Mouse (Mus musculus) hindbrain, embryonic 16.5 days (tissue): ENCODE measurements around the gene Cxcr3. TPM values are rescaled to one million over a fixed set of nuclear protein-coding genes. Genes with fewer than 3 reads are reported as not detected.

Experiments used
- ATAC-seq: fragments of 200-750 bp; cut with Nextera tagmentation; 2 replicates; pipeline ENCODE4 v1.8.0; 2017; ENCODE audit warnings: moderate TSS enrichment, moderate library complexity
- H3K27ac ChIP-seq: fragments of 300-500 bp; sonication (generic); 2 replicates; pipeline ENCODE4 v1.5.1; 2014; ENCODE audit warnings: low read depth, mild to moderate bottlenecking, control low read depth, low read length, moderate library complexity
- H3K27me3 ChIP-seq: fragments of 300-500 bp; sonication (generic); replicated peaks from 2 replicates; pipeline ENCODE4 v1.6.1; 2014; ENCODE audit warnings: low read length; ENCODE audit not compliant: control insufficient read depth, insufficient read depth
- H3K36me3 ChIP-seq: fragments of 300-500 bp; sonication (generic); 2 replicates; pipeline ENCODE4 v1.6.1; 2014; ENCODE audit warnings: mild to moderate bottlenecking, low read length, moderate library complexity, mixed read lengths; ENCODE audit not compliant: control insufficient read depth, insufficient read depth
- H3K4me1 ChIP-seq: fragments of 300-500 bp; sonication (generic); 2 replicates; pipeline ENCODE4 v1.6.1; 2014; ENCODE audit warnings: low read depth, low read length; ENCODE audit not compliant: control insufficient read depth, insufficient read depth
- H3K4me2 ChIP-seq: fragments of 300-500 bp; sonication (generic); 2 replicates; pipeline ENCODE4 v1.6.1; 2014; ENCODE audit warnings: mild to moderate bottlenecking, low read length, control low read depth, moderate library complexity
- H3K4me3 ChIP-seq: fragments of 300-500 bp; sonication (generic); 2 replicates; pipeline ENCODE4 v1.5.1; 2014; ENCODE audit warnings: mild to moderate bottlenecking, low read length, control low read depth, moderate library complexity
- H3K9ac ChIP-seq: fragments of 300-500 bp; sonication (generic); 2 replicates; pipeline ENCODE4 v1.6.1; 2014; ENCODE audit warnings: low read depth, mild to moderate bottlenecking, control low read depth, low read length, moderate library complexity
- H3K9me3 ChIP-seq: fragments of 300-500 bp; sonication (generic); 2 replicates; pipeline ENCODE4 v1.6.1; 2014; ENCODE audit warnings: mild to moderate bottlenecking, low read length, moderate library complexity; ENCODE audit not compliant: control insufficient read depth
- WGBS: fragments of 180-500 bp; shearing (Covaris S2); extraction: QIAGEN DNeasy Blood & Tissue Kit; methylation state at CpG from one replicate; pipeline ENCODE4 v1.1.7; 2014; 5-methylcytosine and 5-hydroxymethylcytosine counted together
- polyA plus RNA-seq: library from polyadenylated mRNA; unstranded; fragments of >200 nt; fragmentation: Nextera tagmentation; extraction: Ambion mirVana; gene quantifications from 2 replicates; pipeline ENCODE4 v1.2.1, GENCODE M21; 2015

Cxcr3 gene
- 0.09 and 0.37 TPM in 2 replicates for polyA plus RNA-seq

DNA sequence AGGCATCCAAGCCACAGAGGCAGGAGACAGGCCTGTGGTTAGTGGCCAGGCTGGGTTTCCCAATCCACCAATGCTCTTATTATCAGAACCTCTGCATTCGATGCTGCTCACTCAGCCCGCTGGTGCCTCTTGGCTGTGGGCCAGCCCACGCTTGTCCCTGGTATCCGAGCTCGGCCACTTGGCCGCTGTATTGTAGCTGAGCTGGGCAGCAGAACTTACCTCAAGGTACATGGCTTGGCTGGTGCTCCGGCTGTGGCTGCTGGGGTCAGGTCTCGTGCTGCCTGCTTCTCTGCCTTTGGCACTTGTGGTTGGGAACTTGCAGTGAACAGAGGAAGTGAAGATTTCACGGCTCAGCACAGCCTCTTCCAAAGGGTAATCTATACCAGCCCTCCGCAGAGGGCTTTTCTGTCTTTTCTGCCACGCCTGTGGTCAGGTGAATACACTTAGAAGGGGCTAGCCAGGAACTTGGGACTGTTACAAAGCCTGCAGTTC is at the start of gene Cxcr3:
TSS of gene Cxcr3 (minus strand) at position 442 of the 492 bp plus-strand sequence.
- no peaks in the 10 kb centered on the region for H3K9me3 ChIP-seq
- no peak within 1 kb of the TSS for H3K27ac ChIP-seq
- H3K27me3 ChIP-seq: no peaks in the 10 kb centered on the region; the same call in 1 of the 2 replicates
- H3K4me2 ChIP-seq: no peak within 1 kb of the TSS
- no peak for ATAC-seq
- no peak within 1 kb of the TSS for H3K9ac ChIP-seq
- no peaks in the 10 kb centered on the region for H3K36me3 ChIP-seq
- 60% methylated on average over 11 of the region's 11 CpGs for WGBS
- H3K4me3 ChIP-seq: no peak within 1 kb of the TSS
- H3K4me1 ChIP-seq: no peaks in the 10 kb centered on the region

GRCm38 (mm10) chrX:101772035-101772434 is 38.0 kb upstream of the Cxcr3 start:
- Histone ChIP-seq H3K27me3 (peaks cover 3% of the 10 kb centered on the region), H3K4me3 (no peak overlapping the region), H3K4me1 (no peaks in the 10 kb centered on the region), H3K4me2 (no peak overlapping the region), H3K9ac (no peak overlapping the region), H3K27ac (no peak overlapping the region), H3K9me3 (no peaks in the 10 kb centered on the region), H3K36me3 (no peaks in the 10 kb centered on the region)
- ATAC-seq: no peak
- WGBS: 44% methylated on average over 5 of the region's 5 CpGs

DNA sequence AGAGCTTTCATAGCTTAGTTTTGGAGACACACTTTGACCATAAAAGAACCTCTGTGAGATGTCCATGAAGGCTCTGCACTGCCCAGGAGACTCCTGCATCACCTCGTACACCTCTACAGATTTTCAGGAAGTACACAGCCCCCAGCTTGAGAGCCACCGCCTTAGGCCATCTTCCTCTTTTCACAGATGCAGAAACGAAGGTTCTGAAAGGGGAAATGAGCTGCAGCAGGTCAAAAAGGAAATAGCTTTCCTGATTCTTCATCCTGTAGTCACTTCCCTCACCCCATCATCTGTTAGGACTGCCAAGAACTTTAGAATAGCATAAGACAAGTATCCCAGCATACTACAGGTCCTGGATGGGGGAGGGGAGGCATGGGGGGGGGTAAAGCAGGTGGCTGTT is 36.2 kb upstream of the Cxcr3 start:
- Histone ChIP-seq H3K27ac (no peak overlapping the region), H3K36me3 (no peaks in the 10 kb centered on the region), H3K27me3 (peaks cover 3% of the 10 kb centered on the region), H3K9ac (no peak overlapping the region), H3K4me3 (no peak overlapping the region), H3K9me3 (no peaks in the 10 kb centered on the region), H3K4me2 (no peak overlapping the region), H3K4me1 (no peaks in the 10 kb centered on the region)
- ATAC-seq: no peak
- 79% methylated on average over 3 of the region's 3 CpGs for WGBS

DNA sequence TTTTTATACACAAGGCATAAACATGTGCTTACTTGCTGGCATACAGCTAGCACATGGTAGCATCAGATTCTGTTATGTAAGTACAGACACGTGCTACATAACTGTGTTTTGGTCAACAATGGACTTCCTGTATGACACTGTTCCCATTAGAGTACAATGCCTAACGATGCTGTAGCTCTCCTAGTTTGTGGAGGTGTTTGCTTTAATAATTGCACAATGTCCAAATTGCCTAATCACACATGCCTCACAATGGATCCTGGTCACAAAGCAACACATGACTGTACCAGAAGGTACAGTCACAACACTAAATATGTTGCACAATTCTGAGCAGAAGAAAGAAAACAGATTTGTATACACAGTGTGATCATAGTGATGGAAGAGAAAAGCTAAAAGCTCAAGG is 35.4 kb upstream of the Cxcr3 start:
- H3K4me2 ChIP-seq: no peak overlapping the region
- no peak for ATAC-seq
- H3K9me3 ChIP-seq: no peaks in the 10 kb centered on the region
- H3K36me3 ChIP-seq: no peaks in the 10 kb centered on the region
- H3K4me1 ChIP-seq: no peaks in the 10 kb centered on the region
- no peak overlapping the region for H3K4me3 ChIP-seq
- H3K27me3 ChIP-seq: peaks cover 3% of the 10 kb centered on the region
- WGBS: 72% methylated on average over 2 of the region's 2 CpGs
- H3K27ac ChIP-seq: no peak overlapping the region
- H3K9ac ChIP-seq: no peak overlapping the region

DNA sequence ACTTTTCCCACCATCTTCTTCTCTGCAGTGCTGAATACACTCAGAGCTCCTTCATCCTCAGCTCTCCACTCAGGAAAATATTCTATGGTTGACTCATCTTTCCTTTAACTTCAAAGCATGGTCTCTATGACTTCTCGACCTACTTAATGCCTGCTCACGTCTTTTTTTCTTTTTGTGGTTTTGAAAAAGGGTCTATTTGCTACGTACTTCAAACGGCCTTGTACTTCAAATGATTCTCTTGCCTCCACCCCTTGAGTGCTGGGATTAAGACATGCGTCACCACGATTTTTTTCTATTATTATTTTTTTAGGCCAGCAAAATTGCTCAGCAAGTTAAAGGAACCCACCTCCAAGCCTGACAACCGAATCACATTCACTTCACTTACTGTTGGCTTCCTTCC is 33.2 kb upstream of the Cxcr3 start:
- H3K36me3 ChIP-seq: no peaks in the 10 kb centered on the region
- ATAC-seq: no peak
- WGBS: 78% methylated on average over 7 of the region's 7 CpGs

GRCm38 (mm10) chrX:101765111-101765510 is 31.0 kb upstream of the Cxcr3 start:
- Histone ChIP-seq H3K4me2 (no peak overlapping the region), H3K4me1 (no peaks in the 10 kb centered on the region), H3K36me3 (no peaks in the 10 kb centered on the region), H3K4me3 (no peak overlapping the region), H3K9me3 (no peaks in the 10 kb centered on the region), H3K27me3 (no peaks in the 10 kb centered on the region), H3K27ac (no peak overlapping the region), H3K9ac (no peak overlapping the region)
- no peak for ATAC-seq
- 81% methylated on average over 4 of the region's 4 CpGs for WGBS

More for the DNA sequence above, 33.2 kb upstream of the Cxcr3 start:
- H3K4me2 ChIP-seq: no peak overlapping the region
- no peak overlapping the region for H3K27ac ChIP-seq
- no peaks in the 10 kb centered on the region for H3K4me1 ChIP-seq
- H3K9me3 ChIP-seq: no peaks in the 10 kb centered on the region
- H3K9ac ChIP-seq: no peak overlapping the region
- H3K4me3 ChIP-seq: no peak overlapping the region
- H3K27me3 ChIP-seq: no peaks in the 10 kb centered on the region

GRCm38 (mm10) chrX:101764621-101765020 is 30.6 kb upstream of the Cxcr3 start:
- H3K4me3 ChIP-seq: no peak overlapping the region
- H3K9ac ChIP-seq: no peak overlapping the region
- 79% methylated on average over 5 of the region's 5 CpGs for WGBS

GRCm38 (mm10) chrX:101754478-101754877 is 20.4 kb upstream of the Cxcr3 start:
- ATAC-seq: no peak
- 70% methylated on average over 5 of the region's 5 CpGs for WGBS
- H3K27ac ChIP-seq: no peak overlapping the region
- H3K9ac ChIP-seq: no peak overlapping the region
- no peaks in the 10 kb centered on the region for H3K36me3 ChIP-seq
- no peak overlapping the region for H3K4me2 ChIP-seq
- H3K9me3 ChIP-seq: no peaks in the 10 kb centered on the region; the same call in 1 of the 2 replicates
- no peaks in the 10 kb centered on the region for H3K4me1 ChIP-seq
- H3K4me3 ChIP-seq: no peak overlapping the region
- H3K27me3 ChIP-seq: no peaks in the 10 kb centered on the region

More at GRCm38 (mm10) chrX:101764621-101765020, 30.6 kb upstream of the Cxcr3 start:
- H3K27ac ChIP-seq: no peak overlapping the region
- H3K9me3 ChIP-seq: no peaks in the 10 kb centered on the region
- no peaks in the 10 kb centered on the region for H3K27me3 ChIP-seq
- no peaks in the 10 kb centered on the region for H3K4me1 ChIP-seq
- H3K36me3 ChIP-seq: no peaks in the 10 kb centered on the region
- no peak for ATAC-seq
- no peak overlapping the region for H3K4me2 ChIP-seq

DNA sequence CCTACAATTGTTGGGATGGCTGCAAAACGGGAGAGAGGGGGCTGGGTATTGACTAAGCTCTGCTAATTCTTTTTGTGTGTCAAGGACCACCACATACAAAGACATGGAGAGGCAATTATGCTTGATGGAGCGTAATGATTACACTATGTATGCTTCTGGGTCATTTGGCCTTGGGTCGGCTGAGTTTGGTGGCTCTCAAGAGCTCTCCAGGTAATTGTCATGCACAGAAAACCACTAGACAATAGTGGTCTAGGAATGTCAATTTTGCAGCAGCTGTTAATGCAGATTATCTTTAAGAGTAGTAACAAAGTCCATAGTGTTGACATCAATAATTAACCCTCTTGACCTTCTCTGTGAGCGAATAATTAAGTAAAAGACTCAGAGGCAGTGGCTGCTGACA is 16.1 kb upstream of the Cxcr3 start:
- Histone ChIP-seq H3K9me3 (no peaks in the 10 kb centered on the region; the same call in 1 of the 2 replicates), H3K4me2 (no peak overlapping the region), H3K27ac (no peak overlapping the region), H3K4me3 (no peak overlapping the region), H3K4me1 (no peaks in the 10 kb centered on the region), H3K9ac (no peak overlapping the region), H3K36me3 (no peaks in the 10 kb centered on the region), H3K27me3 (no peaks in the 10 kb centered on the region; the same call in 1 of the 2 replicates)
- 44% methylated on average over 4 of the region's 4 CpGs for WGBS
- no peak for ATAC-seq

DNA sequence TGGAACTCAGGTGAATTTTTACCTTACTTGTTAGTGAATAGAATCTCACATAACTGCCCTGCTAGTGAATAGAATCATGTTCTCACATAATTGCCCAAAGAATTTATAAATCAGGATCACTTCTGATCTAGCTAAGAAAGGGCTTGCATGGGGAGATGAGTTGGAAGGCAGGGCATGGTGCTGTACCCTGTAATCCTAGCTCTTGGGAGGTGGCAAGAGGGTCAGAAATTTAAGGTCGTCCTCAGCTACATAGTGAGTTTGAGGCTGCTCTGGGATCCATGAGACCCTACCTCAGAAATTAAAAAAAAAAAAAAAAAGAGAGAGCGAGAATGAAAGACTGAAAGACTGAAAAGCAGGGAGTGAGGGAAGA is 7.0 kb upstream of the Cxcr3 start:
- no peak overlapping the region for H3K27ac ChIP-seq
- 78% methylated on average over 2 of the region's 2 CpGs for WGBS
- H3K4me1 ChIP-seq: no peaks in the 10 kb centered on the region
- H3K4me2 ChIP-seq: no peak overlapping the region
- no peaks in the 10 kb centered on the region for H3K36me3 ChIP-seq
- H3K27me3 ChIP-seq: no peaks in the 10 kb centered on the region; the same call in none of the 2 replicates
- H3K9ac ChIP-seq: no peak overlapping the region
- peak; percentile 44; the same call in 1 of the 2 replicates for ATAC-seq
- H3K9me3 ChIP-seq: no peaks in the 10 kb centered on the region
- H3K4me3 ChIP-seq: no peak overlapping the region
